Mouse (Mus musculus) monocyte, adult 5-6 weeks (primary cell): ENCODE data around the gene Olfml3. TPM values are rescaled to one million over a fixed set of nuclear protein-coding genes. Genes with fewer than 3 reads are reported as not detected.

Experiments
- total RNA-seq: library from RNA; stranded (forward); fragments of 200-1000, 200-491, 200-594 nt; gene quantifications from 3 replicates; pipeline ENCODE4 v1.2.3, GENCODE M21; 2017

The Olfml3 gene
- total RNA-seq, 1 experiment from 2014 or later = 0.10 TPM

Other genes with a start within 250 kb of the Olfml3 start
- gene Syt6, start 162.8 kb downstream of the Olfml3 start, total RNA-seq = not detected in 3 replicates
- gene Atg4a-ps, start 91.9 kb downstream of the Olfml3 start, total RNA-seq = 0.95 to 1.1 TPM (median 0.97 TPM) in 3 replicates
- not detected in 3 replicates for gene Gm10964, start 1.4 kb upstream of the Olfml3 start, total RNA-seq
- 97.7 to 153 TPM (median 113 TPM) in 3 replicates for gene Hipk1, start 53.6 kb upstream of the Olfml3 start, total RNA-seq
- 13.7 to 24.6 TPM (median 14.9 TPM) in 3 replicates for gene Dclre1b, start 71.4 kb upstream of the Olfml3 start, total RNA-seq
- gene Ap4b1, start 71.5 kb upstream of the Olfml3 start, total RNA-seq = 23.5 to 31.7 TPM (median 26.6 TPM) in 3 replicates
- gene Gm43064, start 71.6 kb upstream of the Olfml3 start, total RNA-seq = 0.49 TPM in 1 of 3 replicates, not detected in the others
- gene Bcl2l15, start 94.6 kb upstream of the Olfml3 start, total RNA-seq = 0.39 to 2.8 TPM in 2 of 3 replicates, not detected in the other
- gene Ptpn22, start 121.8 kb upstream of the Olfml3 start, total RNA-seq = 145 to 249 TPM (median 169 TPM) in 3 replicates
- gene Rsbn1, start 176.1 kb upstream of the Olfml3 start, total RNA-seq = 39.6 to 51.5 TPM (median 41.7 TPM) in 3 replicates
- 10.3 to 33.4 TPM (median 19.3 TPM) in 3 replicates for gene Phtf1, start 230.1 kb upstream of the Olfml3 start, total RNA-seq